Mouse (Mus musculus) left cerebral cortex, adult 2 months (tissue): ENCODE measurements around the gene Zfp385b. TPM values are rescaled to one million over a fixed set of nuclear protein-coding genes. Genes with fewer than 3 reads are reported as not detected.

Experiments used
- DNase-seq, 2 experiments: peaks; one replicate each; pipeline ENCODE4 v3.0.0; 2021 to 2022; ENCODE audit warnings: low spot score in 2 of 2, mixed read lengths in 1 of 2; ENCODE audit errors: extremely low spot score in 1 of 2
- H3K27ac ChIP-seq: fragments of 200-600 bp; 2 replicates; pipeline ENCODE4 v1.8.1; 2022
- H3K4me3 ChIP-seq: fragments of 200-600 bp; 2 replicates; pipeline ENCODE4 v1.8.1; 2022
- CTCF ChIP-seq: fragments of 200-600 bp; IDR thresholded peaks from 2 replicates; pipeline ENCODE4 v1.8.1; 2022; ENCODE audit warnings: antibody characterized with exemption, mild to moderate bottlenecking, moderate library complexity
- intact Hi-C: fragments of 180-260 bp; cut with DNase I; formaldehyde crosslinking; loops from one replicate; pipeline ENCODE4 v1.15.1; 2025
- total RNA-seq, 2 experiments: library from RNA; stranded (reverse); gene quantifications; 2 replicates each; pipeline ENCODE4 v1.2.3; 2021

The Zfp385b gene
- total RNA-seq, 2 experiments from 2014 or later: 47.8 to 54.1 TPM

DNA sequence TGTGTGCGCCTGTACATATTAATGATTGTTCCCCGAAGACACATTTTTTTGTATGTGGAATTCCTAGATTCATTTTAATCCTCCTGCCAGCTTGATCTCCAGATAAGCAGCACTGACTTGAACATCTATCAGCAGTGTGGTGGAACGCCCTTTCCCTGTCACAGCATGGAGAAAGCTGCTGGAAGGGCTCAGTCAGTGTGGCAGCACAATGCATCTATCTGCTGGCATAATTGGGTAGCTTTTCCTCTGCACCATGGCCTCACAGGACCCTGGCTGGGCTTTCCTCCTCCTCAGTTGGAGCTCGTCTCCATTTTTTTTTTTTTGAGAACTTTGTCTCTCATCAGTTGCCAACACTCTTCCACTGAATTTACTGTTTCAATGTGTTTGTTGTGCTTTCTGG, 77.1 kb downstream of the Zfp385b start:
- H3K27ac ChIP-seq: no peak overlapping the region
- DNase-seq: no peak
- TF ChIP-seq CTCF: no peak
- intact Hi-C loops: no loop called here
- H3K4me3 ChIP-seq: no peak overlapping the region

DNA sequence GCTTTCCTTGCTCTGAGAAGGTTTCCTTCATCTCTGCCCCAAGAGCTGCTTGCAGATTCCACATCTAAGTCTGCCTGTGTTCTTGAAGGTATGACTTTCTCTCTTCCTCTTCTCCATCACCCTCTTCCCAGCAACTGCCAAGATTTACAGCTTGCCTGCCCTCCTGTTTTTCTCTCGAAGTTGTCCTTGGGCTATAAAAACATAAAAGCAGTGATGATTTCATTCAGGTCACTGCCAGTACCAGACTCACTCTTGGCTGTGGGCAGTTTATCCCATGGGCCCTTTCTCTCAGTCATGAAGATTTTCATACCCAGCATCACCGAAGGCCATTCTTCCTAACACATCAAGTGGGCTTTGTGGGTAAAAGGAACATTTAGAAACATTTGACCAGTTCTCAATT, 89.2 kb downstream of the Zfp385b start:
- no peak for DNase-seq
- no peak for TF ChIP-seq CTCF
- H3K4me3 ChIP-seq: no peak overlapping the region
- intact Hi-C loops: no loop called here
- H3K27ac ChIP-seq: no peak overlapping the region

DNA sequence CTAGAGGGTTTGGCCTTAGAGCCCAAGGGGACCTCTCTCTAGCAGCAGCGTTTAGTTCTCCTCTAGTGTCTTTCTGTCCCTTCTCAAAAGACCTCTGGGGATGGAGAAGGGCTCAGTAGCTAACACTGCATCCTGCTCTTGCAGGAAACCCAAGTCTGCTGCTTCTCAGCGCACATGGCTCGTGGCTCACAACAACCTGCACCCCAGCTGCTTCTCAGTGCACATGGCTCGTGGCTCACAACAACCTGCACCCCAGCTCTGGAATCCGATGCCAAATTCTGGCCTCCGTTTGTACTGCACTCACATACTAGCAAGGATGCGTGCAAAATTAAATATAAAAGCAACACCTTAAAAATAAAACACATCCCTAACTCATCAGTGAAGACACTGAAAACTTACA, 92.6 kb downstream of the Zfp385b start:
- no peak overlapping the region for H3K27ac ChIP-seq
- DNase-seq: no peak
- intact Hi-C loops: no loop called here
- TF ChIP-seq CTCF: no peak
- H3K4me3 ChIP-seq: no peak overlapping the region

DNA sequence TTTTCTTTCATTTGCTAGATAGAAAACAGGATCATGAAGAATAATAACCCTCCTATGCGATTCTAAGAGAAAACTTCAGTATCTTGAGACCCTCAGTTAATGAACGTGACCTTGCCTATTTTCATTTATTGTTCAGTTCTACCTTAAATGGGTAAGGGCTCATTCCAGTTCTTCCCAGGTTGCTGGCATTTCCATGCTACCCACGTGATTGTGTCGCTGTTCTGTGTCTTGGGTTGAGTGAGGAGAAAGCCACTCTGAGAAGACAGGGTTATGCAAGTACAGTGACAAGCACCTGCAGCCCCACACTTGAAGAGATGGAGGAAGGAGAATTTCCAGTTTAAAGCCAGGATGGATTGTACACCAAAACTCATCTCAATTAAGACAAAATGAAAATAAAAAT, 98.6 kb downstream of the Zfp385b start:
- TF ChIP-seq CTCF: no peak

DNA sequence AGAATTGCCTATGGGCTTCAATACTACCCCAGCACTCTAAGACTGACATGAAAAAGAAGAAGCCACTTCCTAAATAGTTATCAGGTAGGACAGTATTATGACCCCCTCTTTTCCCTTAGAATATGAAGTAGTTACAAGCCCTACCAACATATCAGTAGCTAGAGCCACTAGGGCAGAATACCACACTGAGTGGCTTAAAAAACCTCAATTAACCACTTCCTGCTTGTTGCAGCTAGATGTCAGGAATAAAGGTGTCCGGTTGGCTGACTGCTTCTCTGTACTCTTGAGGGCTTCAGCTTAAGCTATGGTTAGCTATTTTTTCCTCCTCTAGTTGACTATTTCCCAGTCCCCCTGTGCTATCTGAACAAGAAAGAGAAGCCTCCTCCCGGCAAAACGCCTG, 103.1 kb downstream of the Zfp385b start:
- no peak for DNase-seq
- TF ChIP-seq CTCF: no peak
- intact Hi-C loops: no loop called here
- no peak overlapping the region for H3K4me3 ChIP-seq
- H3K27ac ChIP-seq: no peak overlapping the region

More for the DNA sequence above, 98.6 kb downstream of the Zfp385b start:
- DNase-seq: no peak
- H3K4me3 ChIP-seq: no peak overlapping the region
- no peak overlapping the region for H3K27ac ChIP-seq
- intact Hi-C loops: no loop called here

DNA sequence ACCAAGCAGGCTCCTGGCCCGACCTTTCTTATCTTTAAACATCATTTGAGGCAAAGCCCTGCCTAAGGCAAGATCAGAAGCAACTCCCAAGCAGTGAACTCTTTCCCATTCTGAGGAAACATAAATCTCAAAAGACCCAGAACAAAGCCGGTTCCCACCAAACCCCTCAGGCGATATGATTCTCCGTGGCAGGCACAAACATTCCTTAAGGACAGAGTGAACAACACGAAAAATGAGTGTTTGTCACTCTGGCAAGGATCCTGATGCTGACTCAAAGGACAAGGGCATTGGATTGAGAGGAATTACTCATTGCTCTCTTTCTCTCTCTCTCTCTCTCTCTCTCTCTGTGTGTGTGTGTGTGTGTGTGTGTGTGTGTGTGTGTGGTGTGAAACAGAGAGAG, 105.6 kb downstream of the Zfp385b start:
- no peak for TF ChIP-seq CTCF
- intact Hi-C loops: no loop called here
- Histone ChIP-seq H3K27ac (no peak overlapping the region), H3K4me3 (no peak overlapping the region)
- DNase-seq: no peak

DNA sequence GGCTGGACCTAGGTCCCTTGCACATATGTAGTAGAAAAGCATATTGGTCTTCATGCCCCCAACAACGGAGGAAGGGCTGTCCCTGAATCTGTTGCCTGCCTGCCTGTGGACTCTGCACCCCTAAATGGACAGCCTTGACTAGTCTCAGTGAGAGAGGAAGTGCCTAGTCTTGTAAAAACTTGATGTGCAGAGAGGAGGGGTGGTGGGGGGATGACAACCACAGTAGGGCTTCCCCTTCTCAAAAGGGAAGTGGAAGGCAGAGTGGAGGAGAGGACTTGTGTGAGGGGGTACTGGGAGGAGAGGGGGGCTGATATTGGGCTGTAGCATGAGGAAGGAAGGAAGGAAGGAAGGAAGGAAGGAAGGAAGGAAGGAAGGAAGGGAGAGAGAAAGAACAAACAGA, 107.7 kb downstream of the Zfp385b start:
- Histone ChIP-seq H3K4me3 (no peak overlapping the region), H3K27ac (no peak overlapping the region)
- TF ChIP-seq CTCF: no peak
- no peak for DNase-seq
- intact Hi-C loops: no loop called here

DNA sequence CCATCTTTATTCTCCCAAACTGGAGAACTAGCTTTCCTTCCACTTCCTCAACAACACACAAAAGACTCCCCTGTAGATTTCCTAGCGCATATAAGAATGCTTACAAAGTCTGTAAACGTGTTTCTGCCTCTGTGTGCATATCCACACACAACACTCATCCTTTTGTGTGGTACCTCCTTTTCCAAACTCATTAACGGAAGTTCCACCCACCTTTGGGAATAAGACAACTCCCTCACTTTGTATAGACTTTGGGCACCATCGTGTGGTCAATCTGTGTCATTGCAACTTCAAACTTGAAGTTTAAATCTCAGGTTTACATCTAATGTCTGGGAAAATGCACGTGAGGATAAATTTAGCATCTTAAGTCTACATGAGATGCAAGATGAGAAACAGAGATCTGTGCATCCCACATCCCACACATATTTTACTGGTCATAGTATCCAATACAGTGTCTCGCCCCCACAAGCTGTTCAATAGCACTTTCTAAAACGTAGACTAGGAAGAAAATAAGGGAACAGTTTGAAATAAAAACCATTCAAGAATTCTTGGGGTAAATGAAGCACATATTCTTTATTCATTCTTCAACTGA, 110.1 kb downstream of the Zfp385b start:
- peak; percentile 89 for TF ChIP-seq CTCF
- intact Hi-C loops: loop anchor here (1.0 to 5.0 kb wide), 5 partner anchors 253 to 737 kb away; no protein-coding TSS in a partner anchor
- H3K27ac ChIP-seq: no peak overlapping the region
- peak; percentile 33 to 37 for DNase-seq
- no peak overlapping the region for H3K4me3 ChIP-seq

DNA sequence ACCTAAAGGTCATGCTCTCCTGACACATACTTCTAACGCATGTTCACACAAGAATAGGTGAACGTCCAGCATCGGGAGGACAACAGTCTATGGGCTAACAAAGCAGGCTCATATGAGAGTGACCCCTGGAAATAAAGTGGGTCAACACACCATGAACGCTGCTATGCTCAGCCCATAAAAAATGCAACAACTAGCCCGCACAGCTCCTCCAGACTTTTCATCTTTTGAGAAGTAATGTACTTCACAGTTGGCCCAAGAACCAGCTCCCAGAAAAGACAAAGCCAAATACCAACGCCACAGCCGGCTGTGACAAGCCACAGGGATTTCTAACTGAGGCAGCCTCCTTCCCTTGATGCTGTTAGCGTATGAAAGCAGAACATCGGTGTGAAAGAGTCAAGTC, 112.3 kb downstream of the Zfp385b start:
- DNase-seq: no peak
- H3K4me3 ChIP-seq: no peak overlapping the region
- intact Hi-C loops: loop anchor here (5.0 kb wide), 2 partner anchors 645 to 735 kb away; no protein-coding TSS in a partner anchor
- no peak for TF ChIP-seq CTCF
- H3K27ac ChIP-seq: no peak overlapping the region

DNA sequence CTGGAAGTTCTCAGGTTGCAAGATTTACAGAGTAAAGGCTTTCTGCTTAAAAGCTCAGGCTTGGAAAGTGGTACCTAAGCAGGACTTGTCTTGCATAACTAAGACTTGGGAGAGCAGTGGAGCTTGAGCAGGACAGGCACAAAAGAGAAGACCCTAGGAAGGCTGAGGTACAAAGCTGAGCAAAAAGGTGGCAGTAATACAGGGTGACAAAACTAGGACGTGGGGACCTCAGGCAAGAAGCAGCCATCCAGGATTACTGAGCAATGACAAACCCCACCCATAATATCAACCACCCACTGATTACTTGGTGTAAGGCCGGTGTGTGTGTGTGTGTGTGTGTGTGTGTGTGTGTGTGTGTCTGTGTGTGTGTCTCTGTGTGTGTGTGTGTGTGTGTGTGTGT, 114.0 kb downstream of the Zfp385b start:
- DNase-seq: no peak
- intact Hi-C loops: loop anchor here (5.0 kb wide), 2 partner anchors 643 to 733 kb away; no protein-coding TSS in a partner anchor
- Histone ChIP-seq H3K27ac (no peak overlapping the region), H3K4me3 (no peak overlapping the region)
- no peak for TF ChIP-seq CTCF

DNA sequence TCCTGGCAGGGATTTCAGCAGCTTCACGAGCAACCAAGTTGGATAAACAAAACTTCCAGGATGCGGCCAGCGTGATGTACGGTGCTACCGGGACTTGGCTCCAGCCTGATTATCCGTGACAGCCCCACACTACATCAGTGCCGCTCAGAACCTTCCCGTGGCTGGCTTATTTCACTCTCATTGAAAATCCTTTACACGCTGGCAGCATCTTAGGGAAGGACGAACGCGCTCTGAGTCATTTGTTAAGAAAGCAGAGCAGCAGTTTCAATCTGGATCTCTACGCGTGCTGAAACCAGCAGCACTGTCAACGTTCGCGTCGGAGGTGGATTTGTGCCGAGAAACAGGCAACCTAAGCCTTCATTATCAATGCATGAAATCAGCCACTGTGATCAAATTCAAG, 116.4 kb downstream of the Zfp385b start:
- H3K27ac ChIP-seq: peak overlapping the region; percentile 84
- no peak for TF ChIP-seq CTCF
- DNase-seq: peak; percentile 50 to 60
- intact Hi-C loops: loop anchor here (5.0 kb wide), 1 partner anchor 111 kb away; no protein-coding TSS in a partner anchor
- peak overlapping the region; percentile 47 for H3K4me3 ChIP-seq

DNA sequence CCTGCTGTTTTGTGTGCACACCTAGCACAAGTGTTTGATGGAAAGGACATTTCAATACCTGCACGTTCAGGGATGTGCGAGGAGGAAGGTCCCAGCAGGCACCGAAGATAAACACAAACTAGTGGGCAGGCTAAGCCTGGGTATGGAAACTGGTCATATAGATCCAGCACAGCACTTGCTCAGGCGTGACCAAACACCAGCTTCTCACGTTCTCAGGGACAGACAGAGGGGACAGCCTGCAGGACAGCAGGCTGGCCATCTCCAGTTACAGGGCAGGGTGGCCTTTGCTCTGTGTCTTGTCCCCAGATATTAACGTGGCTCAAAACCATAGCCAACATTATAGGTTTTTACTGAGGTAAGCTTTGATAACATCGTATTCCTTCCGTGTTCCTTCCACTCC, 128.3 kb downstream of the Zfp385b start:
- Histone ChIP-seq H3K4me3 (no peak overlapping the region), H3K27ac (no peak overlapping the region)
- intact Hi-C loops: no loop called here
- TF ChIP-seq CTCF: no peak
- no peak for DNase-seq

DNA sequence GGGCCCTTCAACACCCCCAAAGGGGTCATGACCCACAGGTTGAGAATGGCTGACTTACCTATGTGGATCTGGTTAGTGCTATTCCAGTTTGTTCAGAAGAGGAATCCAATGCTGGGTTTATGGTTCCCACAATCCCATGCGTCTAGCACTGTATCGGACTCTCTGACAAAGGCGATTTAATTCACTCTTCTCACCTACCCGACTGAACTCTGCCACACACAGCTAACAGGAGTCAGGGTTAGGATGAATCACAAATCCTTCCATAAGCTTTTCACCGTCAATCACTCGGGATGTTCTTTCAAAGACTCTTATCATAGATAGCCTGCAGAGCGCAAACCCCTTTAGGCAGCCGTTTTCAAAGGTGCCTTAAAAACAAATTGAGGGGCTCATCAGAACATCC, 129.1 kb downstream of the Zfp385b start:
- Histone ChIP-seq H3K27ac (no peak overlapping the region), H3K4me3 (no peak overlapping the region)
- no peak for TF ChIP-seq CTCF
- intact Hi-C loops: no loop called here
- no peak for DNase-seq
